Mouse (Mus musculus) lung, embryonic 15.5 days (tissue): Measurements from ENCODE around the gene Phactr3. TPM values are rescaled to one million over a fixed set of nuclear protein-coding genes. Genes with fewer than 3 reads are reported as not detected.

Experiments used
- polyA plus RNA-seq: library from polyadenylated mRNA; unstranded; fragments of >200 nt; fragmentation: Nextera tagmentation; extraction: Ambion mirVana; gene quantifications from 2 replicates; pipeline ENCODE4 v1.2.1, GENCODE M21; 2015

The Phactr3 gene
- polyA plus RNA-seq, 1 experiment from 2014 or later, result 0.93 TPM

Other genes starting within 250 kb of the Phactr3 start
- gene Gm14327, start 221.9 kb upstream of the Phactr3 start, polyA plus RNA-seq, result 3.6 and 4.5 TPM in 2 replicates
- 1.6 TPM in 1 of 2 replicates, not detected in the other for gene Zfp972, start 193.4 kb upstream of the Phactr3 start, polyA plus RNA-seq
- gene Gm14326, start 161.7 kb upstream of the Phactr3 start, polyA plus RNA-seq, result 18.0 and 18.7 TPM in 2 replicates
- 12.1 and 15.1 TPM in 2 replicates for gene Zfp971, start 95.7 kb upstream of the Phactr3 start, polyA plus RNA-seq
- gene Zfp931, start 40.5 kb upstream of the Phactr3 start, polyA plus RNA-seq, result 18.6 and 20.3 TPM in 2 replicates